Mouse (Mus musculus): ENCODE results near the gene Rab37.

The Rab37 gene

DNA sequence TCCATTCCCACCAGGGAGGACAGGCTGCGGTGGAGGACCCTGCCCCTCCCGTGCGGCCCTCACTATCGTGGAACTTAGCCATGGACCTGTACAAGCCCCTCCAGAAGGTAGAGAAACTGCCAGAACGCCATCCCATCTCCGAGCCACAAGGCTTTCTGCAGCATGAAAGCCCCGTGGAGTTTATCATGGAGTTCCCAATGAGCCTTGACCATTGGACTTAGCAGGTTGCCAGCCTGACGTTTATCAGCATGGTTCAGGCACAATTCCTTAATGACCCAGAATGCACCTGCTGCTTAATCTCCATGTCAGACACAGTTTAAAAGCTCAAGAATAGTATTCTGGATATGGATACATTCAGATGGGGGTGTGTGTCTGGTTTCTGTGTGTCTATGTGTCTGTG is 6.2 kb upstream of the Rab37 start:
- DNase-seq (ENCODE audit: low spot score in 2 of 2): no peak

DNA sequence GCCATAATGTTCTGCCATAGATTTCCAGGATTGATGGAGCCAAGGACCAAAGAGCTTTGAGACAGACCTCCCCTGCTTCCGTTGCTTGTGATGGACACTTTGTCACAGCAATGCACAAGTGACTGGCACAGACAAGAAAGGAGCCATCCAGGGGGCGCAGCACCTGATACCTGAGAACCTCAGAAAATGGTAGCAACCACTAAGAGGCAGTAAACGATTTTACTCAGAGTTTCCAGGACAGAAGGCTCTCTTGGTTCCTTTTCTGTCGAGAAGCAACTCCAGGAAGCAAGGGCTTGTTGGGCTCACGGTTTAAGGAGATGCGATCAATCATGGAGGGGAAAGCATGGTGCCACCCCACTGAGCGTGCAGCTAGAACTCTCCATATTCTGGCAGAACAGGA is 5.0 kb upstream of the Rab37 start:
- DNase-seq (ENCODE audit: low spot score in 2 of 2): no peak

DNA sequence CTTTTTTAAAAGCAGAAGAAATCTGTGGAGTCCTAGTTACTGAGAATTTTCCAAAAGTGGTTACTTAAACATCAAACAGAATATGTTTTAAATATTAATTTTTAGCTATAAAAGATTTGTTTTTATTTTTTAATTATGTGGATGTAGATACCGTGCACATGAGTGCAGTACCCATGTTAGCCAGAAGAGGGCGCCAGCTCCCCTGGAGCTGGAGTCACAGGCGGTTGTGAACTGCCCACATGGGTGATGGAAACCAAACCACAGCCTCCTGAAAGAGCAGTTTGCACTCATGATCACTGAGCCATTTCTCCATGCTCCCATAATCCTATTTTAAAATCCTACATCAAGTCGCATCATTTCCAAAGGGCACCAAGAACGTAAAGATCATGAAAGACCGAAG is 1.4 kb upstream of the Rab37 start:
- no peak for DNase-seq (ENCODE audit: low spot score in 2 of 2)

- no peak for DNase-seq (ENCODE audit: low spot score in 2 of 2)
Observed at GRCm38 (mm10) chr11:115092140-115092539, 909 bp downstream of the Rab37 start.

DNA sequence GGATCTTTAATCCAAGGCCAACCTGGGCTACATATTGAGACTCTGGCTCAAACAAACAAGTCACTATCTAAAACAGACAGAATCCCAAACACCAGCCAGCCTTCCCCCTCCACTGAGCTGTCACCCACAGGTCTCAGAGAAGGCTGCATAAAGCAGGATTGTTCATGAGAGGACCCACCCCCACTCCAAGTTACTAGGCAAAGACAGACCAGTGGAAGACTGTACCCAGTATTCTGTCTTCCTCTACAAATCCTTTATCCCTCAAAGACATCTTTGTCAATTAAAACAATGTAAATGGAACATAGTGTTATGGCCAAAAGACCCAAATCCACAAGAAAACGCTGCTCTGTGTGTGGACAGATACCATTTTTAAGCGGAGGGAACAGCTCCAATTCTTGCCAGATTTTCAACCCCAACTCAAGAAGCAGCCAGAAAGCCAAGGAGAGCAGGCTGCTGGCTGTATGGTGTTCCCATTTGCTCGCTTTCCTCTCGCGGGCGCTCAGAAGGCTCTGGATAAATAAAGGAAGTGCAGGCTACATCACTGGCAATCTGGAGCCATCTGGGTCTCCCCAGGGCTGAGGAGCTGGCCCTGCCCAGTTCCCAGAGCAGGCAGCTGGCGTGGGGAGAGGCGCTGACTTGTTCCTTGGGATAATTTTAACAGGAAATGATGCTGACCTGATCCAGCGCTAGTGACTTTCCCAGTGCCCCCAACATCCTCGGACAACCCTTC is 7.1 kb downstream of the Rab37 start:
- DNase-seq (ENCODE audit: low spot score in 2 of 2): peak in 1 of 2 experiments; percentile 11

GRCm38 (mm10) chr11:115099241-115099840 is 8.1 kb downstream of the Rab37 start:
- DNase-seq (ENCODE audit: low spot score in 2 of 2): no peak

GRCm38 (mm10) chr11:115100032-115100621 is 8.9 kb downstream of the Rab37 start:
- no peak for DNase-seq (ENCODE audit: low spot score in 2 of 2)

GRCm38 (mm10) chr11:115100741-115101140 is 9.5 kb downstream of the Rab37 start:
- no peak for DNase-seq (ENCODE audit: low spot score in 2 of 2)

- DNase-seq (ENCODE audit: low spot score in 2 of 2): no peak
Observed at GRCm38 (mm10) chr11:115101615-115102051, 10.4 kb downstream of the Rab37 start.

DNA sequence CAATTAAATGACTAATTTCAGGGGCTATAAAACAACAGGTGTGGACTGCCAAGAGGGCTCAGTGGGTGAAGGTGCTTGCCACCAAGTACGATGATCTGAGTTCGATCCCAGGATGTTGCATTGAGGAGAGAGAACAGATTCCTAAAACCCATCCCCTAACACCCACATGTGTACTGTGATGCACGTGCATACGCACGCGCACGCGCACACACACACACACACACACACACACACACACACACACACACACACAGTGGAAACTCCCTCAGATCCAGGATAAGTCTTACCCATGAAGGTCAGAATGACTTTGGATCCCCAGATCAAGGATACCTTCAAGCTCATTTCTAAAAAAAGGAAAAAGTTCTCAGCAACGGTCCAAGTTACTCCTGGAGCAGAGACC is 10.9 kb downstream of the Rab37 start:
- no peak for DNase-seq (ENCODE audit: low spot score in 2 of 2)

- DNase-seq (ENCODE audit: low spot score in 2 of 2): no peak
Observed at GRCm38 (mm10) chr11:115103470-115104413, 12.5 kb downstream of the Rab37 start.

DNA sequence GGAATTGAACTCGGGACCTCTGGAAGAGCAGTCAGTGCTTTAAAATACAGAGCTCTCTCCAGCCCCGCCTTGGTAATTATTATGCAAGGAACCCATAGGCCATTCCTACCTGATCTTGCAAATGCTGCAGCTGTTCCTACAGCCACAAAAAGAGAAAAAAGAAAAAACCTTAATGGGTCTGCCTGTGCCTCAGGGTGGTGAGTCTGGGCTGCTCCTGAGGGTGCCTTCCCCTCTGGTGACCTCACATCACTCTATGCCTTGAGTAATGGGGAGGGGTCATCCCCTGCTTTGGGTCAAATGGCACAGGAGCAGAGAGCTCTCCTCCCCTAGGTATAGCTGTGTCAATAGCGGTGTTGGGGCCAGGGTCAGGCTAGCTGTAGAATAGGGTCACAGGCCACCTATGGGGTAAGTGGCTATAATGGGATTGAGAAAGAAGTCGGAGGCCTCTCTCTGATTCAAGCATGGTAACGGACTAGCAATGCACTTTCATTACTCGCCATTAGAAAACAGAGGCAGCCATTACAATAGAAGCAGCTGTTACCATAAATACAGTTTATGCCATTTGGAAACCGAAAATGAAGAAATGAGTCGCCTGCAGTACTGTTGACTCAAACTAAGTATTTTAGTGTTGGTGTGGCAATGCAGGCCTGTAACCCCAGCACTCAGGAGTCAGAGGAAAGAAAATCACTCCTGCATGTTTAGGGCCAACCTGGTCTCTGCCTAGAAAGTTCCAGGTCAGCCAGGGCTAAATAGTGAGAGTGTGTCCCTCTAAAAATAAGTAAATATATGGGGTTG is 13.7 kb downstream of the Rab37 start:
- DNase-seq (ENCODE audit: low spot score in 2 of 2): no peak

DNA sequence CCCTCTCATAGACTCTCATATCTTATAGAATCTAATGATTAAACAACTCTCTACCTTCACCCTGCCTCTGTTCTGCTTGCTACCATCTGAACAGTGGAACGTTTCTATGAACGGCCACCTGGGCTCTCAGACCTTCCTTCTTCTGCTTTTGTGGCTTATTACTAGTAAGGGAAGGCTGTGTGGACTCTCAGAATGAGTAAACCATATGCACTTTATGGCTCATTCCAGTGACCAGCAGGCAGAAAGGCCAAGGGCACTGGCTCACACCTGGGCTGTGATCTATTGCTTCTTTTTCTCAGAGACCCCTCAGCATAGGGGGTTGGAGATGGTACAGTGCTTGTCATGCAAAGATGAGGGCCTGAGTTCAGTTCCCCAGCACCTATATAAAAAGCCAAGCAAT is 15.4 kb downstream of the Rab37 start:
- DNase-seq (ENCODE audit: low spot score in 2 of 2): no peak

GRCm38 (mm10) chr11:115107403-115107916 is 16.2 kb downstream of the Rab37 start:
- no peak for DNase-seq (ENCODE audit: low spot score in 2 of 2)

DNA sequence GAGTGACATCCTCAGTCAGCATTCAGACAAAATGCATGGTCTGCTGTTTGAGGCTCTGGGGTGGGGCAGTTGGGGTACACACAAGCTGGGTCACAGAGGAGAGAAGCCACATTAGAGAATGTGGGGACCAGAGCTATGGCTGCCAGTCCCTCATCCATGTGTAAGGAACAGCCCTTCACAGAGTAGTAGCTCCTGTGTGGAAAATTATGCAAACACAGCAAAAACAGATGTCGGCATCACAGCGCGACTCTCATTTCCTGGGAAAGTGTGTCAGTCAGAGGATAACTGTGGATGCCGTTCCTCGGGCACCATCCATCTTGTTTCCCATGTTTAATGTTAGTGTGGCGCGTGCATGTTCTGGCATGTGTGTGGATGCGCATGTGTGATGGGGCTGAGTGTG is 16.9 kb downstream of the Rab37 start:
- no peak for DNase-seq (ENCODE audit: low spot score in 2 of 2)

- no peak for DNase-seq (ENCODE audit: low spot score in 2 of 2)
Observed at GRCm38 (mm10) chr11:115110271-115110670, 19.0 kb downstream of the Rab37 start.

DNA sequence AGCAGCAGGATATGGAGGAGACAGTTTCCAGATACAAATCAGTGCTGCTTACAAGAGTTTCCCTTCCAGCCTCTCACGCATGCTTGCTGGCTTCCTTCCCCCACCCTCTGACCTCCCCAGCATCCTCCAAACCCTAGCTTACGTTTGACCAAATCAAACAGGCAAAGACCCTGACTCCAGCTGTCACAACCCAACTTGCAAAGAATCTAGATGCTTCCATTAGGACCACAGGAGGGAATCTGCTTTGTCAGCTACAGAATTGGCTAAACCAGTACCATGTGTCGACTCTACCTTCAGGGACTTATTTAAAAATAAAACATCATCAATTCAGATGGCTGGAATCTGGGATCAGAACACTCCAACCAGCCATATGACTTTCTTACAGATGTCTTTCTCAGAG is 21.0 kb downstream of the Rab37 start:
- DNase-seq (ENCODE audit: low spot score in 2 of 2): no peak

GRCm38 (mm10) chr11:115119409-115119808 is 28.2 kb downstream of the Rab37 start:
- no peak for DNase-seq (ENCODE audit: low spot score in 2 of 2)

- no peak for DNase-seq (ENCODE audit: low spot score in 2 of 2)
Observed at GRCm38 (mm10) chr11:115128483-115128882, 37.3 kb downstream of the Rab37 start.

DNA sequence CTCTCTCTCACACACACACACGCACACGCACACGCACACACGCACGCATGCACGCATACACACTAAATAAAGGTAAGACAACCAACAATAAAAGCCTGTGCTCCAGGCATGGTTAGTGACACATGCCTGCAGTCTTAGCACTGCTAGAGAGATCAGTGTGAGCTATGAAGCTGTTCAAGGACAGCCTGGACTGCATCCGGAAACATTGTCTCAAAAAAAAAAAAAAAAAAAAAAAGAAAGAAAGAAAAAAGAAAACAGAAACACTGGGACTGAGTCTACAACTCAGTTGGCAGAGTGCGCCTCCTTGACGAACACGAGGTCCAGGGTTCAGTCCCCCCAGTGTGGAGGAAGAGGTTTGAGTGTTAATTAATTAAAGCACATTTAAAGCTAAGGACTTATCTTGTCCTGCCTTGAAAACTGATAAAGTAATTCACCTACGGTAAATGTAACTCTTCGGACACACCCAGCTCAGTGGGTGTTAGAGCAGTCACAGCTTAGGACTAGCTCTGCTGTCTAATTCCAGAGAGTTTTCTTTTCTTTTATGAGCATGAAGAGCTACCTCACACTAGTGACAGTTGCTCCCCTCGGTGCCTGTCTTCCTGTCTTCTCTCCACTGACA is 38.4 kb downstream of the Rab37 start:
- no peak for DNase-seq (ENCODE audit: low spot score in 2 of 2)
